Mouse (Mus musculus) common myeloid progenitor, adult 5-6 weeks (primary cell): ENCODE data around the gene Disp1. TPM values are rescaled to one million over a fixed set of nuclear protein-coding genes. Genes with fewer than 3 reads are reported as not detected.

Source experiments
- ATAC-seq: replicated peaks from 2 replicates; pipeline ENCODE4 v1.8.0; 2016; ENCODE audit warnings: low read depth, mild to moderate bottlenecking, moderate TSS enrichment, inconsistent platforms; ENCODE audit not compliant: poor library complexity, severe bottlenecking
- total RNA-seq: library from RNA; stranded (forward); fragments of 200-1000, 187-1606 nt; gene quantifications from 2 replicates; pipeline ENCODE4 v1.2.3, GENCODE M21; 2017

Disp1 gene
- total RNA-seq, 1 experiment from 2014 or later = 6.3 TPM

GRCm38 (mm10) chr1:183166700-183167099, 54.6 kb downstream of the Disp1 start:
- ATAC-seq = no peak

DNA sequence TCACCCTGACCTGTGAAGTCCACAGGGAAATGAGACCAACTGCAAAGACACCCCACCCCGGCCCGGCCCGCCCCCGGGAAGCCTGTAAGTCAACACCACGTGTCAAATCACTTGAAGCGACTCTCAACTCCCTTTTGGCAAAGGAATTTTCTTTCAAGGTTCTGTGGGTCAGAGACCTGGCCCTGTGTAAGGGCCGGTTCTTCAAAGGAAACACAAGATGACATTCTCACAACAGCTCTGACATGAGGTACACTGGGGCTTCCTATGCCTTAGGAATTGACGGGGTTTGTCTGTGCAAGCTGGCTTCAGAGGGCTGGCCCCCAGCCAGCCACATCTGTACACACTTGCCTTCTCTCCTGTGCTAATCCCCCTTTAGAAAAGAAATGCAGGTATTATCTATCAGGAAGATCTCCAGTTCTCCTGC, 56.7 kb downstream of the Disp1 start:
- ATAC-seq = no peak

GRCm38 (mm10) chr1:183164190-183164580, 57.1 kb downstream of the Disp1 start:
- ATAC-seq = no peak

- no peak for ATAC-seq
Measured at GRCm38 (mm10) chr1:183163512-183164189, 57.7 kb downstream of the Disp1 start.

DNA sequence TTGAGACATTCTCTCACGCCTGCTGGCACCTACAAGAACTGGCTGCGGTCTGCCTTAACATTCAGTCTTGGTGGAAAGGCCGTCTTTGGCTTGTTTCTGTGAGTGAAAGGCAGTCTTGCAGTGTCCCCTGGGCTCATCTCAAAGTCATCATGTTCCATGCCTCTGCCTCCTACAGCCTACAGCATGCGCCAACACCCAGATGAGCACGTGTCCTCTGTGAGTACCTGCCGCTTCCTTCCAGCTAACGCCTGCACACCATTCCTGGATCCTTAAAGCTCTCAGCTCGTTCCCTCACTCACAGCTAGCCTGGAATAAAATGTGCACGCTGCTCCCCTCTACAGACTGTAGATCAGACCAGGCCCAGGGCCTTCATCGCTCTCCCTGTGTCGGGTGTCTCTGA, 60.3 kb downstream of the Disp1 start:
- ATAC-seq = no peak

- no peak for ATAC-seq
Measured at GRCm38 (mm10) chr1:183160188-183160587, 61.1 kb downstream of the Disp1 start.

GRCm38 (mm10) chr1:183159183-183159582, 62.1 kb downstream of the Disp1 start:
- ATAC-seq = no peak

DNA sequence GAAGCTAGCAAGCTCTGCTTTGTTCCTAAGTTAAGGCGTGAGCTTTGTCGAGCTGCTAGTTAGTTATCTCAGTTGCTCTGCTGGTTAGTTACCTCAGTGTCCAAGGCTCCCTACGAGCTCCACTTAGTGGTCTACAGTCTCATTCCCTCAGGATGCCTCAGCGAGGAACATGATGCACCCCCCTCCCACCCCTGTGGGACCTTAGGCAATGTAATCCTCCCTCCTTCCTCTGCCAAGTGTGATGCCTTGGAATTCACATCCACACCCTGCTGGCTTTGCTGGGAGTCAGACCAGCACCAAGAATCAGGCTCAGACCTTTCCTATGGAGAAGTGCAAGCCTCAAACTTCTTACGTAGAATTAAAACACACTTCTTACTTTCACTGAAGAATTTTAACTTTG, 65.7 kb downstream of the Disp1 start:
- no peak for ATAC-seq

DNA sequence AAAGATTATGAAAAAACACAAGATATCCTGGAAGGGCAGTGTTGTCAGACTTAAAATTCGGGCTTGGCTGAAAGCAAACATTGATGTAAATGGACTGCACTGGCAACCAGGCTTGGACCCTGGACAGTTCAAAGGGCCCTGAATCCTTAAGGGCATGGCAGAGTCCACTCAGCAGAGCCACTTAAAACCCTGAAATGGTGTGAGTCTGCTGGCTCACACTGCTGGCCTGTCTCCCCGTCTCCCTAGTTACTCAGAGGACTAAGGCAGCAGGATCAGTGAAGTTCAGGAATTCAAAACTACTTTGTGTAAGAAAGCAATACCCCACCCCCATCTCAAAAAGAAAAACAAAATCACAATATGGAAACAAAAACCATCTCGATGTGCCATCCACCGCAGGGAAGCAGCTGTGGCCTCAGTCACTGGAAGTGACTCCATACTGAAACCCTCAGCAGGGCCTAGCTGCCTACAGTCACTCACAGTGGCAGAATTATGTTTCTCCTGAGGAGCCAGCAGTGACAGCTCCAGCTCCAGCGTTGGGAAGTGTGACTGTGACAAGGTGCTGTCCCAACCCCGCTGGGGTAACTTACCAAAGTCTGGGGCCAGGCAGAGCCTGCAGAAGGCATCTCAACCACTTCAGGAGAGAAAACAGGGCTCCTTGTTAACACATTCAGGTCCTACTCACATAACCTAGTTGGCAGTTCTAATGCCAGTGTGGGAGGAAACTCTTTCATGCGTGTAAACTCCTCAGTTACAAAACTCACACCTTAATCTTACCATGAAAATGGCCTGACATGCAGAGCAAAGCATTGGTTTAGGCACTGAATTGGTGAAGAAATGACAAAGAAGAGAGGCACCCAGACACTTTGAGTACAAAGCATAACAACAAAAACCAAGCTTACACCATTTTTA, 66.8 kb downstream of the Disp1 start:
- no peak for ATAC-seq

- ATAC-seq = no peak
Measured at GRCm38 (mm10) chr1:183153354-183153753, 68.0 kb downstream of the Disp1 start.

DNA sequence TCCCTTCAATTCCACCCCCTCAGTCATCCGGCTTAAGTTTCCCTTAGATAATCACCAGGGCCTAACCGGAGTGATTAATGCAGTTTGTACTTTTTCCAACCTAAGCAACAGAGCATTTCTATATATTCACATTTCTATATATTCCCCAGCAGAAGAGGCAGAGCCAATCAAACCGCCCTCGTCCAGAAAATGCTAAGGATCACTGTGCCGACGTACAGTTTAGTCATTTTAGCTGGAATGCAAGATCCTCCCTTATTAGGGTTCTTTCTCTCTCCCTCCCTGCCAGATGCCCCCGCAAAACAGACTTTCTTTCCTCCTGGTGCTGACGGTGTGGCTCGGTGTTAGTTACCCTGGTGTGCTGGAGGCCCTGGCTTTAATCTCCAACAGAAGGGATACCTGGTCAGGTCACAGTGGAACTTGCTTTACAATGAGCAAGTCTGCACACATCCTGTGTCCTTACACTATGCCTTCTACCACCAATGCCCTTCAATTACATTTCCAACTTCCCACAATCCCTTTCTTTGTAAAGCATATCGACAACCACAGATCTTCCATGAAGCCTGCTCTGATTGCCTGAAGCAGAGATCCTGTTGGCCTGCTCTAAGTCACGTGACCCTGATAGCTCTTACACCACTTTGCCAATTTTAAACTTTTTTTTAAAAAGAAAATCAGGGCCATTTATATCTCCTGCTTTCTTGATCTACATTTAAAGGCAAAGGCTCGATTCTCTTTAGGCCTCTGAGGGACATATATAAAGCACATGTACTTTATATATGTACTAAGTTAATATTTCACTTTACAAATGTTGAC, 69.6 kb downstream of the Disp1 start:
- no peak for ATAC-seq

GRCm38 (mm10) chr1:183150379-183150840, 70.9 kb downstream of the Disp1 start:
- ATAC-seq = no peak

GRCm38 (mm10) chr1:183149571-183150105, 71.7 kb downstream of the Disp1 start:
- ATAC-seq = no peak

GRCm38 (mm10) chr1:183147438-183147841, 73.9 kb downstream of the Disp1 start:
- ATAC-seq = peak; percentile 92

DNA sequence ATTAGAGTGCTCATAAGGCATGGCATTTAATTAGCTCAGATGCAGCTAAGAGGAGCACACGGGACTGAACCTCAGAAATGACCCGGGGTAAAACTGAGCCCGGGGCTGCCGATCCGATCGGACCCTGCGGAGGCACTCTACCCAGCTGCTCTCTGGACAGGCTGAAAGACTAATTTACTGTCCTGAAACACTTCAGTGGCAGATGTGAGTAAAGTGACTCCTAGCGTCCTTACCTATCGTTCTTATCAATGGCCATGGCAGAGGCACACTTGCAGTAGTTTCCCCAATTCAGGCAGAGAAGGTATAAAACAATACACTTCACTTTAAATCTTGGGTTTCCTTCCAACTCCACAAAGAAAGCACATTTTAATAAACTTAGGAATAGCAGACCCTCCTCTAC, 74.5 kb downstream of the Disp1 start:
- ATAC-seq = no peak

GRCm38 (mm10) chr1:183146102-183146735, 75.1 kb downstream of the Disp1 start:
- ATAC-seq = 0 out of 2 replicates have a peak, but pooled peaks have one; percentile 15

DNA sequence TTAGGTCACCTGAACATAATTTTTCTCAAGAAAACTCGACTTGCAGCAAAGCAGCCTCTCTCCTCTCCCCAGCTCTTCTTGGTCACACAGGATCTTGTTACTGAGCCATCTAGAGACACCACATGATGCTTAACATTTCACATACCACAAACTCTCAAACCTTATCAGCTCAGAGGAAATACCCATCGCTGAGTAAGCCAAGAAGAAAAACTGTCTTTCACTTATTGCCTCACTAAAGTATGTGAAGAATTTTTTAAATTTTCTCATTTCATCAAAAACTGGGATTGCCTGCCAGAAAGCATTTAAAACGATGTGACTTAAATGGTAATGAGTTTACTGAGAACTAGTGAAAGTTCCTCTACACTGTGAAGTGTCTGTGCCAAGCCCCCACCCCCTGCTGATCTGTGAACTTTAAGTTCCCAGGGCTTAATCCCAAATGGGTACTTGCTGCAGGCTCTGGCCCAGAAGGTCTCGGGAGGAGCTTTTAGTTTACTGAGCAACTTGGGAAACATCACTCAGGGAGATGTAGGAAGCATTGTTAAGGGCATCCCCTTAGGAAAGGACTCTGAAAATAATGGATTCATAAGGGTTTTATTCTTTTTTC, 76.6 kb downstream of the Disp1 start:
- ATAC-seq = peak; percentile 44; the same call in 1 of the 2 replicates

- ATAC-seq = no peak
Measured at GRCm38 (mm10) chr1:183143246-183143645, 78.1 kb downstream of the Disp1 start.

GRCm38 (mm10) chr1:183142566-183142965, 78.8 kb downstream of the Disp1 start:
- ATAC-seq = no peak
